Mouse (Mus musculus) embryonic fibroblast, embryonic 13.5 days (primary cell): Measurements from ENCODE around the gene Pkig. TPM values are rescaled to one million over a fixed set of nuclear protein-coding genes. Genes with fewer than 3 reads are reported as not detected.

Experiments
- H3K27ac ChIP-seq: 2 replicates; pipeline ENCODE4 v1.5.1; 2012; ENCODE audit warnings: low read length, control low read depth, inconsistent platforms; ENCODE audit not compliant: insufficient read depth
- H3K4me1 ChIP-seq: 2 replicates; pipeline ENCODE4 v1.6.1; 2011; ENCODE audit warnings: low read length; ENCODE audit not compliant: control insufficient read depth, insufficient read depth
- H3K4me3 ChIP-seq: 2 replicates; pipeline ENCODE4 v1.5.1; 2011; ENCODE audit warnings: mild to moderate bottlenecking, control low read depth, low read length; ENCODE audit not compliant: insufficient read depth
- CTCF ChIP-seq: IDR thresholded peaks from 2 replicates; pipeline ENCODE4 v1.5.1; 2011; ENCODE audit warnings: mild to moderate bottlenecking, control low read depth, low read length, moderate library complexity, borderline replicate concordance; ENCODE audit not compliant: insufficient read depth
- POLR2A ChIP-seq: IDR thresholded peaks from 2 replicates; pipeline ENCODE4 v1.6.1; 2011; ENCODE audit warnings: low read depth, mild to moderate bottlenecking, control low read depth, low read length, moderate library complexity
- polyA plus RNA-seq: library from polyadenylated mRNA; stranded (reverse); fragments of >200 nt; gene quantifications from 2 replicates; pipeline ENCODE4 v1.2.4, GENCODE M21; 2011; ENCODE audit warnings: low read depth; ENCODE audit not compliant: missing spikeins, insufficient read length

Pkig gene
- polyA plus RNA-seq, 1 experiment, result 39.7 TPM

GRCm38 (mm10) chr2:163743357-163743756 is 85.2 kb downstream of the Pkig start:
- no peak overlapping the region for H3K27ac ChIP-seq
- TF ChIP-seq POLR2A (no peak), CTCF (no peak)
- no peak overlapping the region for H3K4me3 ChIP-seq
- H3K4me1 ChIP-seq, result no peaks in the 10 kb centered on the region

- no peak overlapping the region for H3K27ac ChIP-seq
Observed at GRCm38 (mm10) chr2:163744801-163745570, 86.8 kb downstream of the Pkig start.

GRCm38 (mm10) chr2:163749647-163750611 is 91.7 kb downstream of the Pkig start, which contains the start of gene Ada:
Gene Ada, minus strand, starts transcription at chr2:163750239.
- TF ChIP-seq CTCF, result no peak
- peak; percentile 78 for TF ChIP-seq POLR2A
- Histone ChIP-seq H3K4me3 (peak within 1 kb of the TSS; percentile 51), H3K27ac (no peak within 1 kb of the TSS), H3K4me1 (no peaks in the 10 kb centered on the region)

More at GRCm38 (mm10) chr2:163744801-163745570, 86.8 kb downstream of the Pkig start:
- TF ChIP-seq CTCF, result no peak
- TF ChIP-seq POLR2A, result no peak
- no peaks in the 10 kb centered on the region for H3K4me1 ChIP-seq
- H3K4me3 ChIP-seq, result no peak overlapping the region

GRCm38 (mm10) chr2:163754228-163754627 is 96.0 kb downstream of the Pkig start:
- H3K4me1 ChIP-seq, result 0 out of 2 replicates have a peak, but pooled peaks cover 8% of the 10 kb centered on the region
- no peak overlapping the region for H3K27ac ChIP-seq
- no peak overlapping the region for H3K4me3 ChIP-seq
- TF ChIP-seq CTCF (no peak), POLR2A (no peak)

GRCm38 (mm10) chr2:163756723-163757122 is 98.5 kb downstream of the Pkig start:
- Histone ChIP-seq H3K4me3 (no peak overlapping the region), H3K4me1 (0 out of 2 replicates have a peak, but pooled peaks cover 8% of the 10 kb centered on the region), H3K27ac (peak overlapping the region; percentile 28)
- TF ChIP-seq POLR2A (no peak), CTCF (no peak)

GRCm38 (mm10) chr2:163758146-163758545 is 100.0 kb downstream of the Pkig start:
- H3K4me1 ChIP-seq, result 0 out of 2 replicates have a peak, but pooled peaks cover 8% of the 10 kb centered on the region
- H3K27ac ChIP-seq, result no peak overlapping the region
- H3K4me3 ChIP-seq, result no peak overlapping the region
- TF ChIP-seq CTCF (no peak), POLR2A (no peak)

GRCm38 (mm10) chr2:163760589-163760988 is 102.4 kb downstream of the Pkig start:
- Histone ChIP-seq H3K27ac (no peak overlapping the region), H3K4me1 (0 out of 2 replicates have a peak, but pooled peaks cover 8% of the 10 kb centered on the region), H3K4me3 (no peak overlapping the region)
- TF ChIP-seq POLR2A (no peak), CTCF (no peak)

GRCm38 (mm10) chr2:163761402-163761801 is 103.2 kb downstream of the Pkig start:
- H3K4me3 ChIP-seq, result no peak overlapping the region
- no peak overlapping the region for H3K27ac ChIP-seq
- TF ChIP-seq POLR2A, result no peak
- TF ChIP-seq CTCF, result no peak
- 0 out of 2 replicates have a peak, but pooled peaks cover 5% of the 10 kb centered on the region for H3K4me1 ChIP-seq

GRCm38 (mm10) chr2:163766261-163766660 is 108.1 kb downstream of the Pkig start:
- H3K4me3 ChIP-seq, result no peak overlapping the region
- no peak for TF ChIP-seq CTCF
- TF ChIP-seq POLR2A, result no peak
- no peak overlapping the region for H3K27ac ChIP-seq
- H3K4me1 ChIP-seq, result no peaks in the 10 kb centered on the region
